Mouse (Mus musculus) heart, adult 8-10 months (tissue): Measurements from ENCODE around the gene Gm10643. TPM values are rescaled to one million over a fixed set of nuclear protein-coding genes. Genes with fewer than 3 reads are reported as not detected.

Experiments used
- DNase-seq: peaks from one replicate; pipeline ENCODE4 v3.0.0; 2022; ENCODE audit warnings: low spot score
- microRNA-seq: library from miRNA; unstranded; fragments of <30 nt; microRNA quantifications from one replicate; pipeline ENCODE4 v1.2.0, GENCODE M21; 2022
- total RNA-seq, 4 experiments: library from RNA; stranded (reverse); gene quantifications; 2 replicates each; pipeline ENCODE4 v1.2.4; 2022

Gm10643 gene
- total RNA-seq, 4 experiments from 2014 or later, result 4.6 to 7.5 (median 5.4) TPM

- DNase-seq, result peak; percentile 79
These were observed 22.6 kb downstream of the Gm10643 start, which contains the start of gene Il27ra for GRCm38 (mm10) chr8:84042066-84042947. Il27ra (minus strand) TSS chr8:84042589.

GRCm38 (mm10) chr8:84039050-84039449 lies 25.9 kb downstream of the Gm10643 start:
- peak; percentile 76 for DNase-seq

GRCm38 (mm10) chr8:84038015-84038414 lies 26.9 kb downstream of the Gm10643 start:
- DNase-seq, result peak; percentile 62

- DNase-seq, result no peak
These were observed 32.2 kb downstream of the Gm10643 start for GRCm38 (mm10) chr8:84032777-84033176.

GRCm38 (mm10) chr8:84029272-84029671 lies 35.7 kb downstream of the Gm10643 start:
- DNase-seq, result no peak

GRCm38 (mm10) chr8:84027449-84027848 lies 37.5 kb downstream of the Gm10643 start:
- no peak for DNase-seq

- DNase-seq, result no peak
These were observed 39.1 kb downstream of the Gm10643 start for GRCm38 (mm10) chr8:84025863-84026262.

- no peak for DNase-seq
These were observed 40.8 kb downstream of the Gm10643 start for GRCm38 (mm10) chr8:84024171-84024570.

- DNase-seq, result no peak
These were observed 41.3 kb downstream of the Gm10643 start for GRCm38 (mm10) chr8:84023631-84024030.

GRCm38 (mm10) chr8:84023085-84023484 lies 41.9 kb downstream of the Gm10643 start:
- DNase-seq, result peak; percentile 81

GRCm38 (mm10) chr8:84021569-84021968 lies 43.4 kb downstream of the Gm10643 start:
- no peak for DNase-seq

GRCm38 (mm10) chr8:84021096-84021495 lies 43.8 kb downstream of the Gm10643 start, which contains the start of gene Palm3:
Palm3 (plus strand) TSS chr8:84021471.
- DNase-seq, result no peak

- no peak for DNase-seq
These were observed 45.2 kb downstream of the Gm10643 start for GRCm38 (mm10) chr8:84019738-84020137.

- DNase-seq, result no peak
These were observed 49.1 kb downstream of the Gm10643 start for GRCm38 (mm10) chr8:84015833-84016232.

Small RNA genes lying within 50 kb of the gene (microRNA-seq; reads per million reads assigned to microRNA genes)
- gene Mir709, result not detected

Other genes starting within 250 kb of the Gm10643 start
- gene Adgrl1, start 165.0 kb downstream of the Gm10643 start, total RNA-seq, result 10 to 100 TPM; 10.8 to 17.6 (median 14.2) TPM
- 1 to 10 TPM; 1.3 to 2.5 (median 1.9) TPM for gene Gm10644, start 109.9 kb downstream of the Gm10643 start, total RNA-seq
- gene Asf1b, start 109.6 kb downstream of the Gm10643 start, total RNA-seq, result 1 to 10 TPM in 3 of 4 experiments, under 1 TPM in 1; 0.81 to 2.4 (median 1.7) TPM
- gene Prkaca, start 92.1 kb downstream of the Gm10643 start, total RNA-seq, result 100 to 1,000 TPM; 314 to 382 (median 360) TPM
- 10 to 100 TPM; 26.4 to 28.5 (median 27.2) TPM for gene Samd1, start 67.5 kb downstream of the Gm10643 start, total RNA-seq
- under 1 TPM in 3 of 4 experiments, not detected in 1; 0.25 to 0.50 (median 0.33) TPM for gene 1700067K01Rik, start 63.6 kb downstream of the Gm10643 start, total RNA-seq
- 1 to 10 TPM; 1.6 to 4.0 (median 3.2) TPM for gene 2210011C24Rik, start 53.0 kb downstream of the Gm10643 start, total RNA-seq
- gene Palm3, start 43.7 kb downstream of the Gm10643 start, total RNA-seq, result under 1 TPM; 0.11 to 0.41 (median 0.23) TPM
- 1 to 10 TPM; 2.7 to 4.5 (median 3.1) TPM for gene Il27ra, start 22.5 kb downstream of the Gm10643 start, total RNA-seq
- not detected for gene Rln3, start 20.1 kb downstream of the Gm10643 start, total RNA-seq
- 10 to 100 TPM in 1 of 4 experiments, 1 to 10 TPM in 3; 6.7 to 10.0 (median 9.2) TPM for gene Rfx1, start 1.7 kb upstream of the Gm10643 start, total RNA-seq
- 1 to 10 TPM; 6.3 to 8.2 (median 8.0) TPM for gene Dcaf15, start 39.6 kb upstream of the Gm10643 start, total RNA-seq
- gene Podnl1, start 60.9 kb upstream of the Gm10643 start, total RNA-seq, result under 1 TPM in 2 of 4 experiments, not detected in 2; 0.11 TPM
- gene Cc2d1a, start 82.8 kb upstream of the Gm10643 start, total RNA-seq, result 10 to 100 TPM; 10.9 to 14.6 (median 12.3) TPM
- 1 to 10 TPM in 1 of 4 experiments, under 1 TPM in 3; 0.17 to 1.2 (median 0.31) TPM for gene 4930432K21Rik, start 82.9 kb upstream of the Gm10643 start, total RNA-seq
- 1 to 10 TPM in 3 of 4 experiments, under 1 TPM in 1; 0.98 to 1.7 (median 1.5) TPM for gene Nanos3, start 120.1 kb upstream of the Gm10643 start, total RNA-seq
- 1 to 10 TPM; 6.6 to 8.0 (median 7.2) TPM for gene Zswim4, start 171.9 kb upstream of the Gm10643 start, total RNA-seq
- 100 to 1,000 TPM; 165 to 232 (median 189) TPM for gene D8Ertd738e, start 184.6 kb upstream of the Gm10643 start, total RNA-seq
- 10 to 100 TPM; 10.5 to 15.0 (median 12.5) TPM for gene Mri1, start 192.2 kb upstream of the Gm10643 start, total RNA-seq
- 10 to 100 TPM in 2 of 4 experiments, 1 to 10 TPM in 2; 7.5 to 12.3 (median 9.8) TPM for gene Ccdc130, start 205.2 kb upstream of the Gm10643 start, total RNA-seq